Mouse (Mus musculus) frontal cortex, adult 2 months (tissue): ENCODE data around the gene Synpr. TPM values are rescaled to one million over a fixed set of nuclear protein-coding genes. Genes with fewer than 3 reads are reported as not detected.
"Not testable (repeated sequence)": the region's sequence is repeated elsewhere in the genome, so short reads cannot be mapped to it uniquely, and the experiment has no call there.

ENCODE experiments used
- DNase-seq, 2 experiments: peaks; one replicate each; pipeline ENCODE4 v3.0.0; 2022; ENCODE audit warnings: low spot score in 1 of 2; ENCODE audit errors: extremely low spot score in 1 of 2
- polyA plus RNA-seq: library from polyadenylated mRNA; depleted of rRNA; stranded (reverse); fragments of >200 nt; gene quantifications from 2 replicates; pipeline ENCODE4 v1.2.3, GENCODE M21; 2012; rRNA removed

Synpr gene
- polyA plus RNA-seq, result 334 and 350 TPM in 2 replicates

GRCm38 (mm10) chr14:13284091-13284844, at the start of gene Synpr:
Gene Synpr, plus strand, starts transcription at chr14:13284780.
- DNase-seq, result peak; percentile 22 to 66

- DNase-seq, result peak in 1 of 2 experiments; percentile 77
Observed at GRCm38 (mm10) chr14:13236929-13237328, 47.7 kb upstream of the Synpr start.

- DNase-seq, result no peak
Observed at GRCm38 (mm10) chr14:13247431-13247830, 37.1 kb upstream of the Synpr start.

- DNase-seq, result no peak
Observed at GRCm38 (mm10) chr14:13249361-13249760, 35.2 kb upstream of the Synpr start.

- no peak for DNase-seq
Observed at GRCm38 (mm10) chr14:13252594-13252993, 32.0 kb upstream of the Synpr start.

GRCm38 (mm10) chr14:13254741-13255140, 29.8 kb upstream of the Synpr start:
- not testable (repeated sequence) for DNase-seq

GRCm38 (mm10) chr14:13262406-13262805, 22.2 kb upstream of the Synpr start:
- no peak for DNase-seq

GRCm38 (mm10) chr14:13266331-13266730, 18.2 kb upstream of the Synpr start:
- DNase-seq, result no peak

GRCm38 (mm10) chr14:13267181-13267580, 17.4 kb upstream of the Synpr start:
- no peak for DNase-seq

GRCm38 (mm10) chr14:13283211-13283610, 1.4 kb upstream of the Synpr start:
- no peak for DNase-seq

GRCm38 (mm10) chr14:13284845-13285198, 242 bp downstream of the Synpr start:
- DNase-seq, result no peak

GRCm38 (mm10) chr14:13285341-13286130, 956 bp downstream of the Synpr start:
- no peak for DNase-seq

GRCm38 (mm10) chr14:13294200-13294599, 9.6 kb downstream of the Synpr start:
- DNase-seq, result no peak

- DNase-seq, result no peak
Observed at GRCm38 (mm10) chr14:13314323-13314722, 29.7 kb downstream of the Synpr start.

GRCm38 (mm10) chr14:13328461-13328860, 43.9 kb downstream of the Synpr start:
- DNase-seq, result no peak

- DNase-seq, result no peak
Observed at GRCm38 (mm10) chr14:13332497-13333306, 48.1 kb downstream of the Synpr start.

GRCm38 (mm10) chr14:13333372-13333771, 48.8 kb downstream of the Synpr start:
- DNase-seq, result no peak

GRCm38 (mm10) chr14:13336162-13336561, 51.6 kb downstream of the Synpr start:
- peak; percentile 19 to 37 for DNase-seq

- no peak for DNase-seq
Observed at GRCm38 (mm10) chr14:13340688-13341087, 56.1 kb downstream of the Synpr start.

GRCm38 (mm10) chr14:13344240-13344639, 59.7 kb downstream of the Synpr start:
- no peak for DNase-seq
